24 mouse cellular contexts compared by ENCODE assay signal in the genomic region with DNA sequence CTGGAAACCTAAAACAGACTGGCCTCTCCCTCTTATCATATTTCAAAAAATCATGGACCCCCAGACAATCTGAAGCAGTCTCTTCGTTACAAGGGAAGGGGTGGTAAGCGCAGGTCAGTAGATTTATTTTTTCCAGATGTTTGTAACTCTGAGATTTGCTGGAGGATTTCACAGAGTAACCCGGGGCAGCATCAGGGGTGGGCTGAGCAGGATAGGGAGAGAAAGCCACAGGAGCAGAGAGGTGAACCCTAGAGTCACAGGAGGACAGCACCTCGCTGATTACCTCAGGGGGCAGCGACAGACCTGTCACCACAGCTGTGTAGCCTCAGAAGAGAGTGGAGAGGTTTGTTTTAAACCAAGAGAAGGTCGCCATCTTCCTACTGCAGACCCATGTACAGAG. TPM values are rescaled to one million over a fixed set of nuclear protein-coding genes. Genes with fewer than 3 reads are reported as not detected.
A peak's percentile ranks its signal among the peaks of the same experiment; 100 is the strongest.
DNase-seq lines count a peak whose midpoint lies in the region; ATAC-seq lines count a peak whose summit lies in the region.
"Had no signal": no experiment of that assay in that cellular context is flagged by ENCODE, and none has a peak within 500 bp of the region (broad histone marks: within the 10 kb centered on the region; RNA-seq: fewer than 3 reads in every experiment).

No protein-coding gene starts in this region.

- peak overlapping the region; percentile 54; the same call in 1 of the 2 replicates for H3K27ac ChIP-seq in hindbrain, embryonic 11.5 days (ENCODE audit: low read depth, low read length)
- no peak overlapping the region for H3K27ac ChIP-seq in hindbrain, embryonic 16.5 days (ENCODE audit: low read depth, low read length)
- H3K27ac ChIP-seq in embryonic facial prominence, embryonic 10.5 days (replicated peaks) = peak overlapping the region; percentile 82
- H3K27ac ChIP-seq in embryonic facial prominence, embryonic 12.5 days = peak overlapping the region; percentile 71
- peak overlapping the region; percentile 84 for H3K27ac ChIP-seq in limb, embryonic 13.5 days
- H3K27ac ChIP-seq: heart, embryonic 10.5 days; liver, embryonic 14.5 days; stomach, postnatal 0 days had no signal

- ATAC-seq in hindbrain, embryonic 11.5 days (ENCODE audit: low FRiP score) = no peak
- no peak for ATAC-seq in hindbrain, embryonic 16.5 days
- ATAC-seq in embryonic facial prominence, embryonic 12.5 days (ENCODE audit: insufficient number of reproducible peaks, insufficient read depth, low FRiP score, low TSS enrichment) = peak; percentile 59; the same call in 1 of the 2 replicates
- ATAC-seq in limb, embryonic 13.5 days (ENCODE audit: low FRiP score, low read depth) = peak; percentile 80
- ATAC-seq: activated CD4-positive, CD25-positive, alpha-beta regulatory T cell, adult 4 months; intestine, embryonic 16.5 days; Patski had no signal

- H3K4me2 ChIP-seq in hindbrain, embryonic 11.5 days (replicated peaks; ENCODE audit: low read depth, low read length) = no peak overlapping the region
- H3K4me2 ChIP-seq in hindbrain, embryonic 16.5 days (ENCODE audit: low read length) = no peak overlapping the region
- H3K4me2 ChIP-seq in embryonic facial prominence, embryonic 12.5 days (replicated peaks) = no peak overlapping the region
- H3K4me2 ChIP-seq in limb, embryonic 13.5 days (replicated peaks) = peak overlapping the region; percentile 7; the same call in 1 of the 2 replicates
- H3K4me2 ChIP-seq: neural tube, embryonic 12.5 days had no signal

- H3K9ac ChIP-seq in hindbrain, embryonic 11.5 days (ENCODE audit: low read depth, low read length) = no peak overlapping the region
- H3K9ac ChIP-seq in hindbrain, embryonic 16.5 days (ENCODE audit: low read depth, low read length) = no peak overlapping the region
- no peak overlapping the region for H3K9ac ChIP-seq in embryonic facial prominence, embryonic 12.5 days
- 0 out of 2 replicates have a peak overlapping the region, but pooled peaks have one; percentile 5 for H3K9ac ChIP-seq in limb, embryonic 13.5 days
- H3K9ac ChIP-seq: liver, embryonic 14.5 days; neural tube, embryonic 12.5 days had no signal

- 73% methylated on average over 6 of the region's 6 CpGs for WGBS in hindbrain, embryonic 11.5 days
- WGBS in hindbrain, embryonic 16.5 days = 76% methylated on average over 6 of the region's 6 CpGs
- 42% methylated on average over 6 of the region's 6 CpGs for WGBS in embryonic facial prominence, embryonic 10.5 days
- 26% methylated on average over 6 of the region's 6 CpGs for WGBS in embryonic facial prominence, embryonic 12.5 days
- 17% methylated on average over 6 of the region's 6 CpGs for WGBS in limb, embryonic 13.5 days

- DNase-seq in hindbrain, embryonic 11.5 days (ENCODE audit: low spot score) = no peak
- peak; percentile 65 for DNase-seq in embryonic facial prominence, embryonic 10.5 days (ENCODE audit: low spot score)
- no peak for DNase-seq in layer of hippocampus, postnatal 14 days (ENCODE audit: low spot score in 2 of 2)
- no peak for DNase-seq in thymus, postnatal 0 days (ENCODE audit: low spot score)
- DNase-seq: adrenal gland, postnatal 25 days; cerebellum, adult 2 months; heart, postnatal 14 days; kidney, postnatal 36 days; layer of hippocampus, adult 9-11 months; right cerebral cortex, postnatal 25 days; thymus, postnatal 36 days had no signal

- no peaks in the 10 kb centered on the region for H3K9me3 ChIP-seq in hindbrain, embryonic 11.5 days (ENCODE audit: control insufficient read depth, low read length)
- H3K9me3 ChIP-seq in hindbrain, embryonic 16.5 days (ENCODE audit: control insufficient read depth, low read length) = no peaks in the 10 kb centered on the region
- H3K9me3 ChIP-seq in embryonic facial prominence, embryonic 10.5 days = no peaks in the 10 kb centered on the region
- H3K9me3 ChIP-seq in embryonic facial prominence, embryonic 12.5 days = no peaks in the 10 kb centered on the region
- H3K9me3 ChIP-seq in limb, embryonic 13.5 days = no peaks in the 10 kb centered on the region
- H3K9me3 ChIP-seq: heart, embryonic 10.5 days; neural tube, embryonic 12.5 days had no signal

- peaks cover 3% of the 10 kb centered on the region; the same call in 1 of the 2 replicates for H3K4me1 ChIP-seq in hindbrain, embryonic 11.5 days (replicated peaks; ENCODE audit: control insufficient read depth, insufficient read depth, low read length)
- H3K4me1 ChIP-seq in hindbrain, embryonic 16.5 days (ENCODE audit: control insufficient read depth, insufficient read depth, low read depth, low read length) = peaks cover 4% of the 10 kb centered on the region
- peaks cover 46% of the 10 kb centered on the region for H3K4me1 ChIP-seq in embryonic facial prominence, embryonic 10.5 days
- H3K4me1 ChIP-seq in embryonic facial prominence, embryonic 12.5 days = peaks cover 17% of the 10 kb centered on the region
- H3K4me1 ChIP-seq in limb, embryonic 13.5 days = peaks cover 38% of the 10 kb centered on the region

- no peak overlapping the region for H3K4me3 ChIP-seq in hindbrain, embryonic 11.5 days (ENCODE audit: low read depth, low read length)
- no peak overlapping the region for H3K4me3 ChIP-seq in hindbrain, embryonic 16.5 days (ENCODE audit: low read length)
- H3K4me3 ChIP-seq in embryonic facial prominence, embryonic 10.5 days = peak overlapping the region; percentile 30; the same call in 1 of the 2 replicates
- no peak overlapping the region for H3K4me3 ChIP-seq in embryonic facial prominence, embryonic 12.5 days
- no peak overlapping the region for H3K4me3 ChIP-seq in limb, embryonic 13.5 days
- H3K4me3 ChIP-seq: heart, embryonic 10.5 days; neural tube, embryonic 12.5 days had no signal

- no peaks in the 10 kb centered on the region for H3K27me3 ChIP-seq in hindbrain, embryonic 11.5 days (ENCODE audit: control insufficient read depth, insufficient read depth, low read length)
- H3K27me3 ChIP-seq in hindbrain, embryonic 16.5 days (replicated peaks; ENCODE audit: control insufficient read depth, insufficient read depth, low read length) = no peaks in the 10 kb centered on the region
- no peaks in the 10 kb centered on the region for H3K27me3 ChIP-seq in embryonic facial prominence, embryonic 10.5 days (replicated peaks; ENCODE audit: low read depth, poor library complexity, severe bottlenecking)
- H3K27me3 ChIP-seq in embryonic facial prominence, embryonic 12.5 days = no peaks in the 10 kb centered on the region
- H3K27me3 ChIP-seq in limb, embryonic 13.5 days = no peaks in the 10 kb centered on the region
- H3K27me3 ChIP-seq: neural tube, embryonic 12.5 days; Patski had no signal

- peaks cover 6% of the 10 kb centered on the region for H3K36me3 ChIP-seq in hindbrain, embryonic 11.5 days (ENCODE audit: control insufficient read depth, insufficient read depth, low read length)
- peaks cover 14% of the 10 kb centered on the region for H3K36me3 ChIP-seq in hindbrain, embryonic 16.5 days (ENCODE audit: control insufficient read depth, insufficient read depth, low read length)
- H3K36me3 ChIP-seq in embryonic facial prominence, embryonic 10.5 days (replicated peaks) = peaks cover 75% of the 10 kb centered on the region
- peaks cover 39% of the 10 kb centered on the region for H3K36me3 ChIP-seq in embryonic facial prominence, embryonic 12.5 days
- H3K36me3 ChIP-seq in limb, embryonic 13.5 days = peaks cover 58% of the 10 kb centered on the region

RNA-seq across cellular contexts. Expression of a gene that starts 41.0 kb away (rescaled TPM):
- not detected in 2 replicates for polyA plus RNA-seq in hindbrain, embryonic 11.5 days (2014; fragmentation: Nextera tagmentation; extraction: Ambion mirVana)
- 0.35 and 0.38 TPM in 2 replicates for polyA plus RNA-seq in hindbrain, embryonic 16.5 days (2015; fragmentation: Nextera tagmentation; extraction: Ambion mirVana)
- 0.05 TPM in 2 replicates for polyA plus RNA-seq in embryonic facial prominence, embryonic 10.5 days (2016; fragmentation: Nextera tagmentation; extraction: Ambion mirVana)
- 0.22 and 0.36 TPM in 2 replicates for polyA plus RNA-seq in embryonic facial prominence, embryonic 12.5 days (2016; fragmentation: Nextera tagmentation; extraction: Ambion mirVana)
- 0.29 and 0.78 TPM in 2 replicates for polyA plus RNA-seq in limb, embryonic 13.5 days (2015; fragmentation: Nextera tagmentation; extraction: Ambion mirVana)
- total RNA-seq in layer of hippocampus, postnatal 14 days (2021) = 1 to 10 TPM; 4.9 to 6.5 TPM
- 0.19 and 0.36 TPM in 2 replicates for polyA plus RNA-seq in thymus, postnatal 0 days (2015; fragmentation: Nextera tagmentation; extraction: Ambion mirVana)
- polyA plus RNA-seq: activated CD4-positive, CD25-positive, alpha-beta regulatory T cell, adult 4 months; heart, embryonic 10.5 days had no signal

RNA-seq across cellular contexts. Expression of a gene that starts 56.3 kb away (rescaled TPM):
- not detected in 2 replicates for polyA plus RNA-seq in hindbrain, embryonic 11.5 days (2014; fragmentation: Nextera tagmentation; extraction: Ambion mirVana)
- not detected in 2 replicates for polyA plus RNA-seq in hindbrain, embryonic 16.5 days (2015; fragmentation: Nextera tagmentation; extraction: Ambion mirVana)
- polyA plus RNA-seq in embryonic facial prominence, embryonic 10.5 days (2016; fragmentation: Nextera tagmentation; extraction: Ambion mirVana) = 0.25 and 0.52 TPM in 2 replicates
- 0.52 TPM in 1 of 2 replicates, not detected in the other for polyA plus RNA-seq in embryonic facial prominence, embryonic 12.5 days (2016; fragmentation: Nextera tagmentation; extraction: Ambion mirVana)
- polyA plus RNA-seq in limb, embryonic 13.5 days (2015; fragmentation: Nextera tagmentation; extraction: Ambion mirVana) = 0.33 and 0.65 TPM in 2 replicates
- total RNA-seq in layer of hippocampus, postnatal 14 days (2021) = not detected
- polyA plus RNA-seq in thymus, postnatal 0 days (2015; fragmentation: Nextera tagmentation; extraction: Ambion mirVana) = 0.31 and 0.42 TPM in 2 replicates
- total RNA-seq: adrenal gland, postnatal 25 days; gastrocnemius, postnatal 4 days; heart, postnatal 14 days; left cerebral cortex, postnatal 25 days; midbrain, postnatal 0 days had no signal
- polyA plus RNA-seq: activated CD4-positive, CD25-positive, alpha-beta regulatory T cell, adult 4 months; cerebellum, adult 2 months; heart, embryonic 10.5 days; intestine, embryonic 16.5 days; liver, embryonic 14.5 days; neural tube, embryonic 12.5 days; Patski had no signal

Comparison
In these comparisons a context has a peak if more than half of its experiments do, and no peak if none do; other contexts are left out.
1. ATAC-seq: peak in embryonic facial prominence, embryonic 12.5 days (single experiment) and limb, embryonic 13.5 days (single experiment); none in hindbrain, embryonic 11.5 days (single experiment) and hindbrain, embryonic 16.5 days (single experiment).